Mouse (Mus musculus): ENCODE measurements at regions not wholly inside any gene's neighbourhood (a gene's known extent, or its start where the extent isn't known, plus 50 kb on each side); places are given as distances from the start of the nearest gene placed in this dataset.

GRCm38 (mm10) chr15:62752686-62753085 is 1092.3 kb downstream of the Gsdmc2 start:
- TF ChIP-seq CTCF (IDR thresholded peaks at IDR 0.05; ENCODE audit: borderline replicate concordance, insufficient read depth, low read depth, low read length) (no peak), POLR2A (IDR thresholded peaks at IDR 0.05; ENCODE audit: borderline replicate concordance, insufficient read depth, low read length) (no peak)

Measured in cerebellum, adult 2 months (tissue).